Mouse (Mus musculus) cerebellum, adult 2 months (tissue): ENCODE data around the gene Cemip2.

ENCODE experiments used
- CTCF ChIP-seq: fragments of 200-500 bp; IDR thresholded peaks from 2 replicates; pipeline ENCODE4 v1.5.1; 2011; ENCODE audit warnings: low read depth, mild to moderate bottlenecking, control low read depth, low read length, moderate library complexity, borderline replicate concordance; ENCODE audit not compliant: insufficient read depth
- POLR2A ChIP-seq: fragments of 200-500 bp; IDR thresholded peaks from 2 replicates; pipeline ENCODE4 v1.6.1; 2011; ENCODE audit warnings: low read length, control low read depth, borderline replicate concordance; ENCODE audit not compliant: insufficient read depth

DNA sequence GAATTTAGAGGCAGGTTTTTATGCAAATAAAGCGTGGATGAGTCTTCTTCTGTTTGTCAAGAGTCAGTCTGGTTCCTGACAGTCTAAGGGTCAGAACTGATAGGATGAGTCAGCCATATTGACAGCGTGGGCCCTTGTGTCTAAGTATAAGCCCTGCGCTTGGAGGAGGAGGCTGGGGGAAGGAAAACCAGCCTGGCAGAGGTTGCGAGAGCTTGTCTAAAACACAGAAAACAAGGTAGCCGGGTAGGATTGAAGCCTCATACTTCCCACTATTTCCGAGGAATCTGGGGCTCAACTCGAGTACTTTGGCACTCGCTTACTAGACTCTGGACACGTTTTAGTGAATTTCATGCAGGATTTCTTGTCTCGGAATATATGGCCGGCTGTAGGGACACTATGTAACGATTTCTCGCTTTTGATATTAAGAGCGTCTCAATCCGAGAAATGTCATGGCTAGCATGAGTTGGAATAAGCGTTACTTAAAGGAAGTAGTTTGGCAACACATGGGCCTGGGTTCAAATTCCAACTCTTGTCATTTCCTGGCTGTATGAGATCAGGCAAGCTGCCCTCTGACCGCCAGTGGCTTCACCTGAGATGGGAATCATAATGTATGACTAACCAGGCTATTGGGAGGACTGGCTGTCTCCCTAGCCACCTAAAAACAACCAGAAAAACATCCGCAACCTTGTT is 39.4 kb upstream of the Cemip2 start:
- TF ChIP-seq POLR2A (no peak), CTCF (no peak)
